Comparison of ENCODE assay signal across 17 mouse cellular contexts in the genomic region with DNA sequence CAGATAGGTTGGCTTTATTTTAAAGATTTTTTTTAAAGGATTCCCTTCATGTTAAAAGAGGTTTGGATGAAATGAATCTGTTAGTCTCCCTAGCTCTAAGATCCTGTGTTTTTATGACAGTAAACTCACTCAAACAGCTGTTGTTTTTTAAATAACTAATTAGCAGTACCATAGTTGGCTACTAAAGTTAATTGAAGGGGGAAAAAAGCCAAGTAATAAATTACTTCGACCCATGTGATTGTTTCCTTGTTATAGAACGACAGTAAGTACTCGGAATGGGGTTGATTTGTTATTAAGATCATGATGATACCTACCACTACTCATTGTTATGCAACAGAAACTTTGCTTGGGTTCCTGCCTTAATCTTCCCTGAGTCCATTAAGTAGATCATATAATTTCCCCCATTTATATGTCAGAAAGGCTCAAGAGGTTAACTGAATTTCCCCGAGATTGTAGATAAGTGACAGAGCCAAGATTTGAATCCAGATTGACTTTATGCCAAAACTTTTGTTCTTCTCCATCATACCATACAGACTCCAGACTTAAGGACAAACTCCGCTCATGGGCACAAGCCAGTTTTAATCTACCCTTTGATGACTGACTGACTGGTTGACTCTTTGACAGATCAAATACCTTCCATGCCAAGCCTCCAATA.
A peak's percentile ranks its signal among the peaks of the same experiment; 100 is the strongest.
DNase-seq lines count a peak whose midpoint lies in the region; ATAC-seq and TF ChIP-seq lines count a peak whose summit lies in the region.
"Had no signal": no experiment of that assay in that cellular context is flagged by ENCODE, and none has a peak within 500 bp of the region (broad histone marks: within the 10 kb centered on the region; RNA-seq: fewer than 3 reads in every experiment).

No protein-coding gene starts in this region.

- no peak overlapping the region for H3K9ac ChIP-seq in forebrain, embryonic 14.5 days (ENCODE audit: low read length)
- H3K9ac ChIP-seq in hindbrain, postnatal 0 days (replicated peaks; ENCODE audit: low read length) = no peak overlapping the region
- H3K9ac ChIP-seq in hindbrain, embryonic 11.5 days (ENCODE audit: low read depth, low read length) = no peak overlapping the region
- no peak overlapping the region for H3K9ac ChIP-seq in neural tube, embryonic 15.5 days (replicated peaks)
- H3K9ac ChIP-seq: hindbrain, embryonic 12.5 days; kidney, embryonic 15.5 days; neural tube, embryonic 12.5 days had no signal

- ATAC-seq in forebrain, embryonic 14.5 days = 0 out of 2 replicates have a peak, but pooled peaks have one; percentile 45
- no peak for ATAC-seq in hindbrain, postnatal 0 days
- no peak for ATAC-seq in hindbrain, embryonic 11.5 days (ENCODE audit: low FRiP score)
- ATAC-seq in neural tube, embryonic 15.5 days (ENCODE audit: low FRiP score) = no peak

- H3K4me1 ChIP-seq in forebrain, embryonic 14.5 days (ENCODE audit: control insufficient read depth, insufficient read depth, low read length) = peaks cover 24% of the 10 kb centered on the region
- peaks cover 19% of the 10 kb centered on the region for H3K4me1 ChIP-seq in forebrain, embryonic 10.5 days
- H3K4me1 ChIP-seq in hindbrain, postnatal 0 days (ENCODE audit: insufficient read depth, low read length) = no peaks in the 10 kb centered on the region; the same call in 1 of the 2 replicates
- H3K4me1 ChIP-seq in hindbrain, embryonic 11.5 days (replicated peaks; ENCODE audit: control insufficient read depth, insufficient read depth, low read length) = no peaks in the 10 kb centered on the region; the same call in 1 of the 2 replicates
- H3K4me1 ChIP-seq in midbrain, embryonic 10.5 days = peaks cover 31% of the 10 kb centered on the region
- peaks cover 18% of the 10 kb centered on the region for H3K4me1 ChIP-seq in neural tube, embryonic 15.5 days
- H3K4me1 ChIP-seq: kidney, embryonic 15.5 days had no signal

- no peak overlapping the region for H3K4me3 ChIP-seq in forebrain, embryonic 14.5 days (ENCODE audit: low read depth, low read length)
- H3K4me3 ChIP-seq in forebrain, embryonic 10.5 days = no peak overlapping the region
- no peak overlapping the region for H3K4me3 ChIP-seq in hindbrain, postnatal 0 days (ENCODE audit: low read length)
- H3K4me3 ChIP-seq in hindbrain, embryonic 11.5 days (ENCODE audit: low read depth, low read length) = no peak overlapping the region
- no peak overlapping the region for H3K4me3 ChIP-seq in midbrain, embryonic 10.5 days
- no peak overlapping the region for H3K4me3 ChIP-seq in neural tube, embryonic 15.5 days (replicated peaks)
- H3K4me3 ChIP-seq: gastrocnemius, adult 2 months; hindbrain, embryonic 12.5 days; kidney, embryonic 15.5 days; neural tube, embryonic 12.5 days had no signal

- H3K27ac ChIP-seq in forebrain, embryonic 14.5 days (ENCODE audit: low read depth, low read length) = no peak overlapping the region
- H3K27ac ChIP-seq in forebrain, embryonic 10.5 days = no peak overlapping the region
- no peak overlapping the region for H3K27ac ChIP-seq in hindbrain, postnatal 0 days
- H3K27ac ChIP-seq in hindbrain, embryonic 11.5 days (ENCODE audit: low read depth, low read length) = no peak overlapping the region
- H3K27ac ChIP-seq in midbrain, embryonic 10.5 days (replicated peaks) = 0 out of 2 replicates have a peak overlapping the region, but pooled peaks have one; percentile 61
- H3K27ac ChIP-seq in neural tube, embryonic 15.5 days (replicated peaks) = no peak overlapping the region
- H3K27ac ChIP-seq: gastrocnemius, adult 2 months; kidney, embryonic 15.5 days; neural tube, embryonic 12.5 days; stomach, postnatal 0 days had no signal

- no peaks in the 10 kb centered on the region; the same call in 1 of the 2 replicates for H3K9me3 ChIP-seq in forebrain, embryonic 14.5 days (replicated peaks; ENCODE audit: control insufficient read depth, low read length)
- H3K9me3 ChIP-seq in forebrain, embryonic 10.5 days = peaks cover under 1% of the 10 kb centered on the region; the same call in 1 of the 2 replicates
- no peaks in the 10 kb centered on the region for H3K9me3 ChIP-seq in hindbrain, postnatal 0 days (ENCODE audit: low read length)
- no peaks in the 10 kb centered on the region for H3K9me3 ChIP-seq in hindbrain, embryonic 11.5 days (ENCODE audit: control insufficient read depth, low read length)
- peaks cover 1% of the 10 kb centered on the region; the same call in 1 of the 2 replicates for H3K9me3 ChIP-seq in midbrain, embryonic 10.5 days (replicated peaks)
- no peaks in the 10 kb centered on the region for H3K9me3 ChIP-seq in neural tube, embryonic 15.5 days (replicated peaks)
- H3K9me3 ChIP-seq: hindbrain, embryonic 12.5 days; kidney, embryonic 15.5 days; neural tube, embryonic 12.5 days had no signal

- no peak for TF ChIP-seq CTCF in hindbrain, postnatal 0 days (IDR thresholded peaks at IDR 0.05; ENCODE audit: low read depth)

- DNase-seq in forebrain, embryonic 14.5 days (ENCODE audit: low spot score) = peak; percentile 78
- no peak for DNase-seq in forebrain, embryonic 10.5 days (ENCODE audit: extremely low spot score, low spot score)
- peak; percentile 23 for DNase-seq in hindbrain, postnatal 0 days (ENCODE audit: low spot score)
- no peak for DNase-seq in hindbrain, embryonic 11.5 days (ENCODE audit: low spot score)
- no peak for DNase-seq in midbrain, embryonic 10.5 days (ENCODE audit: low spot score)
- no peak for DNase-seq in lung, postnatal 4 days
- DNase-seq: adrenal gland, postnatal 10 days; cerebellum, adult 18-20 months; gastrocnemius, adult 2 months; left cerebral cortex, postnatal 4 days; lung, adult 18-20 months; thymus, postnatal 14 days had no signal

- H3K36me3 ChIP-seq in forebrain, embryonic 14.5 days (ENCODE audit: control insufficient read depth, insufficient read depth, low read length) = no peaks in the 10 kb centered on the region
- H3K36me3 ChIP-seq in forebrain, embryonic 10.5 days (replicated peaks) = no peaks in the 10 kb centered on the region
- H3K36me3 ChIP-seq in hindbrain, postnatal 0 days (ENCODE audit: insufficient read depth, low read length) = no peaks in the 10 kb centered on the region
- no peaks in the 10 kb centered on the region for H3K36me3 ChIP-seq in hindbrain, embryonic 11.5 days (ENCODE audit: control insufficient read depth, insufficient read depth, low read length)
- no peaks in the 10 kb centered on the region for H3K36me3 ChIP-seq in midbrain, embryonic 10.5 days
- H3K36me3 ChIP-seq in neural tube, embryonic 15.5 days = no peaks in the 10 kb centered on the region
- H3K36me3 ChIP-seq: hindbrain, embryonic 12.5 days; kidney, embryonic 15.5 days; neural tube, embryonic 12.5 days had no signal

- 24% methylated on average over 5 of the region's 5 CpGs for WGBS in forebrain, embryonic 14.5 days
- 83% methylated on average over 5 of the region's 5 CpGs for WGBS in forebrain, embryonic 10.5 days
- 41% methylated on average over 5 of the region's 5 CpGs for WGBS in hindbrain, postnatal 0 days
- 80% methylated on average over 5 of the region's 5 CpGs for WGBS in hindbrain, embryonic 11.5 days
- 75% methylated on average over 5 of the region's 5 CpGs for WGBS in midbrain, embryonic 10.5 days
- 28% methylated on average over 5 of the region's 5 CpGs for WGBS in neural tube, embryonic 15.5 days

- no peaks in the 10 kb centered on the region for H3K27me3 ChIP-seq in forebrain, embryonic 14.5 days (replicated peaks; ENCODE audit: control insufficient read depth, insufficient read depth, low read length)
- no peaks in the 10 kb centered on the region for H3K27me3 ChIP-seq in forebrain, embryonic 10.5 days (ENCODE audit: poor library complexity, severe bottlenecking)
- H3K27me3 ChIP-seq in hindbrain, postnatal 0 days (ENCODE audit: insufficient read depth, low read length) = no peaks in the 10 kb centered on the region
- H3K27me3 ChIP-seq in hindbrain, embryonic 11.5 days (ENCODE audit: control insufficient read depth, insufficient read depth, low read length) = no peaks in the 10 kb centered on the region
- no peaks in the 10 kb centered on the region for H3K27me3 ChIP-seq in midbrain, embryonic 10.5 days (ENCODE audit: low read depth, poor library complexity, severe bottlenecking)
- H3K27me3 ChIP-seq in neural tube, embryonic 15.5 days (replicated peaks) = no peaks in the 10 kb centered on the region
- H3K27me3 ChIP-seq: hindbrain, embryonic 12.5 days; kidney, embryonic 15.5 days; neural tube, embryonic 12.5 days had no signal

- no peak overlapping the region for H3K4me2 ChIP-seq in forebrain, embryonic 14.5 days (ENCODE audit: low read length)
- peak overlapping the region; percentile 40; the same call in 1 of the 2 replicates for H3K4me2 ChIP-seq in hindbrain, postnatal 0 days (ENCODE audit: low read depth, low read length)
- H3K4me2 ChIP-seq in hindbrain, embryonic 11.5 days (replicated peaks; ENCODE audit: low read depth, low read length) = no peak overlapping the region
- 0 out of 2 replicates have a peak overlapping the region, but pooled peaks have one; percentile 40 for H3K4me2 ChIP-seq in neural tube, embryonic 15.5 days
- H3K4me2 ChIP-seq: hindbrain, embryonic 12.5 days; kidney, embryonic 15.5 days; neural tube, embryonic 12.5 days had no signal

Comparison
In these comparisons a context has a peak if more than half of its experiments do, and no peak if none do; other contexts are left out.
1. DNase-seq: peak in forebrain, embryonic 14.5 days (single experiment) and hindbrain, postnatal 0 days (single experiment); none in forebrain, embryonic 10.5 days (single experiment), hindbrain, embryonic 11.5 days (single experiment), midbrain, embryonic 10.5 days (single experiment) and lung, postnatal 4 days (0 of 2).
2. H3K4me2 ChIP-seq: peak in hindbrain, postnatal 0 days (single experiment) and neural tube, embryonic 15.5 days (single experiment); none in forebrain, embryonic 14.5 days (single experiment) and hindbrain, embryonic 11.5 days (single experiment).